Mouse (Mus musculus) left cerebral cortex, postnatal 14 days (tissue): Measurements from ENCODE around the gene Tmem245. TPM values are rescaled to one million over a fixed set of nuclear protein-coding genes. Genes with fewer than 3 reads are reported as not detected.
A peak's percentile ranks its signal among the peaks of the same experiment; 100 is the strongest.

Experiments
- DNase-seq, 2 experiments: peaks; one replicate each; pipeline ENCODE4 v3.0.0; 2021 to 2022; ENCODE audit warnings: low spot score in 2 of 2, mixed read lengths in 1 of 2
- intact Hi-C: fragments of 180-260 bp; cut with DNase I; formaldehyde crosslinking; loops from one replicate; pipeline ENCODE4 v1.15.1; 2025
- total RNA-seq, 2 experiments: library from RNA; stranded (reverse); gene quantifications; 2 replicates each; pipeline ENCODE4 v1.2.3; 2021

Gene Tmem245
- total RNA-seq, 2 experiments from 2014 or later = 35.3 to 39.3 TPM

DNA sequence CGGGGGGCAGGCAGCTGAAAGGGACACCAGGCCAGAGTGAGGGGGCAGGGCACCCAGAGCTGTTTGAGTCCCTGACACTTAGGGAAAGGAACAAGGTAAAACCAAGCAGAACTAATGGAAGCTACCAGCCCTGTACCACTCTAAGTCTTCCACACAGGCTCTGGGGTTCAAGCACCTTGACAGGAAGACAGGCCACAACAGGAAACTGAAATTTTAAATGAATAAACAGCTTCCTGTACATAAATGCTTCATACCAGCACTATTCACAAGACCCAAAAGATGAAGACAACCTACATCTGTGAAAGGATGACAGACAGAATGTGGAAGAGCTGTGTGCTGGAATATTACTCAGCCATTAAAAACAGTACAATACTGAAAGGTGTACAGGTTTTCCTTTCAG lies 11.9 kb downstream of the Tmem245 start:
- intact Hi-C loops = no loop called here
- no peak for DNase-seq

DNA sequence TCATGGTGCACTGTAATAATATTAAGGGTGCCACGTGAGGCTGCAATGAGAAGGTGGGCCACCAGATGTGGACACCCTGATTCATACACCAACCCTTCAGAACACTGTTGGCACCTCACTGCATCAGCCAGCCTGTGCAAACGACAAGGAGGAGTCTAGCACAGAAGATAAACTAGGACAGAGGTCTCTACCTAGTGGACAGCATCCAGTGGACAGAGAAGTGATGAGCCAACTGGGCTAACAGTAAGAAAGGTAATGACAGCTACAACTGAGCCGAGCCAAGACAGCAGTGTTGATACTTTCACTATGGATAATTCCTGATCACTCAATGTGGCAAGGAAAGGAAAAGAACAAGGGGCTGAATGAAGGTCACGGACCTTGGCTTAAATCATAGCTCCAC lies 14.1 kb downstream of the Tmem245 start:
- intact Hi-C loops = no loop called here
- no peak for DNase-seq

DNA sequence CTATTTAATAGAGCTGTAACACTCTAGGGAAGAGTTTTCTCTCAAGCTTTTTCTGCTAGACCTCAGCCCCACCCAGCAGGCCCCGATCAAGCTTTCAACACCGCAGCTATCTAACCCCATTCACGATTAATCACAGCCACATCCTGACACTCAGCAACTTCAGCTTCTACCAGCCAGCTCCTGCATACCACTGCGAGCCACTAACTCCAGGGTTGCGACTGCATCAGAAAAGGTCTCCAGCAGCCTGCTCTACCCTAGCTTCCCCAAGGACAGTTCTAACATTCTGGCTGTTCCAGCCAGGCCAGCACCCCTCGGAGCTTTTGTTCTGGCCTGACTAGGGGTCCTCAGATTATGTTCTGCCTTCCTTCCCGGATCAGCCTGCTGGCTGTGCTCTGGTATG lies 15.1 kb downstream of the Tmem245 start:
- DNase-seq = no peak
- intact Hi-C loops = no loop called here

DNA sequence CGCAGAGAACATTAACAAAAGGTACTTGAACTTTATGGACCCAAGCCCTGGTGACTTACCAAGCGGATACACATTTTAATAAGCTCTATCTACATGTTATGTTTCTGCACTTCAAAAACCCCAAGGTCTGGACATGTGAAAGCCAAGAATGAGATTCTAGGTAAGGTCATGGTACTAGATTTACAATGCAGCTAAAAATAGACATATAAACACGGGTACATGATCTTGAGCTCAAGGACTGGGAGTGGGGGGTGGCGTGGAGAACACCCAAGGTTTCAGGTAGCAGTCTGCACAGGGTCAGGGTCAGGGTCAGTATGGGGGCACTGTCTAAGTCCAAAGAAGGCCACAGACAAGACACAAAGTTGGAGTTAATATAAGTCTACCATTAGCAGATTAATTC lies 16.9 kb downstream of the Tmem245 start:
- intact Hi-C loops = no loop called here

DNA sequence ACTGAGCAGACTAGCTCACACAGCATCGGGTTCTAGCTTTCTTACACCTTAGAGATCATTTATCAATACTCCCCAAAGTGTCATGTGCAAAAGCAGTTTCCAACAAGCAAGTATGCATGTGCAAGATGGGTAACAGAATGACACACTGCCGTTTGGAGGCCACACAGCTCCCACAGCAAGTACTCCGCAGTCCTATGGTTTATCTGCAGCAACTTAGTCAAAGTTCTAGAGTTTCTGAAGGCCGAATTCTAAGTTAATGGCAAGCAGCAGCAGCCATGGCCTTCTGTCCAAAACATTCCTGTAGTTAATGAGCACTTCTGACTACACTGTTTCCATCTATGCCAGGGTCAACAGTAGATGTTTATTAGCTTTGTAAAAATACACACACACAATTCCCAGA lies 20.3 kb downstream of the Tmem245 start:
- no peak for DNase-seq
- intact Hi-C loops = no loop called here

More for the DNA sequence above, 16.9 kb downstream of the Tmem245 start:
- DNase-seq = no peak

DNA sequence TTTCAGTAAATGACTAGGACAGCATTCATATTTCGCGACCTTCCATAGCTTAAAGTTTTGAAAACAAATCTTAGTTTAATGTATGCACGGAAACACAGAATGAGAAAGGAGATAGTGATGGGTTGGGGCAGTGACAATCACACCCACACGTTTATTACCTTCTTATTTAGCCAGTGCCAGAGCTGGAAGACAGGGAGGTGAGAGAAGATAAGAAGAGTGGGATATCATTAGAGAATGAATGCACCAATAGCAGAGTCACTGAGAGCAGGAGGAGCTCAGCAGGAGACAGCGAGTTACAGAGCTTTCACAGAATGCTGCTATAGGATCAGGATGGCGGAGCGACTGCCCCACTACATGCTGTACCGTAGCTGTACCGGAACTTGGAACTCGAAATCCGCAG lies 25.0 kb downstream of the Tmem245 start:
- intact Hi-C loops = no loop called here
- DNase-seq = no peak

DNA sequence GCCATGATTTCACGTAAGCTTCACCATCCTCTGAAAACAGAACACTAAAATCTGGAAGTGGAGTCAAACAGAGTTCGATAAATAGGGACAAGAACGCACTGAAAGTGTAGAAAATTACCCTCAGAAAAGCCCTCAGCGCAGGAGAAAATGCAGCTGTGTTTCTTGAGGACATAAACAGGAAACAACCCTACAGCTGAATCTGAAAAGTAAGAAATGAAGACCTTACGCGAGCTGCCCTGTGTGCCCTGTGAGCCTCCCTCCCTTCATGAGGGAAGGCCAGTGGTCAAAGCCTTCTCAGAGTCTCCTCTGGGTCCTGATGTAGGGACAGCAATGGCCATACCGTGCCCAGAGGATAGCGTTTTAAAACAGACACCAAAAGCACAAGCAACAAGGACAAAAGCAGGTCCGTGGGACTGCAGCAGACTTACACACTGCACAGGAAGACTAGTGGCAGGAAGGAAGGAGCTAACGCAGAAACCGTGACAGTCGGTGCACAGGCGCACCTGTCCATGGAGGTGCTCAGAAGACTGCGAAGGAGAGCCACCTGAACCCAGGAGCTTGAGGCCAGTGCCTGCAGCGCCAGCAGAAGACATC lies 31.4 kb downstream of the Tmem245 start:
- intact Hi-C loops = no loop called here

DNA sequence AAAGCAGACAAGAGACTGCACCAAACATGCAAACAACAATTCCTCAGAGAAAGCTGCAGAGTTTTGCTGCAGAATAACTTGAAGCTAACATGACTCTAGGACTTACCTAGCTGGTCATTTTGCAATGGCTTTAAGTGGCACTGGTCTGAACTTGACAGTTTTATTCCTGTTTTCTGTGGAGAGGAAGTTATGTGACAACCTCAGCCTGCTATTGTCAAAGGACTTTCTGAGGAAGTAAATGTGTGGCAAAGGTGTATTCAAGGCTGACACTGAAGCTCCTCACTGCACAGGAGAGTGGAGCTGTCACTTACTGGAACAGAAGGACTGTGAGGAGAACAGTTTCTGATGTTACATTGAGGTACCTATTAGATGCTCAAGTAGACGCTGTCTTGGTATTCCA lies 32.5 kb downstream of the Tmem245 start:
- intact Hi-C loops = no loop called here
- no peak for DNase-seq

More for the DNA sequence above, 31.4 kb downstream of the Tmem245 start:
- no peak for DNase-seq

DNA sequence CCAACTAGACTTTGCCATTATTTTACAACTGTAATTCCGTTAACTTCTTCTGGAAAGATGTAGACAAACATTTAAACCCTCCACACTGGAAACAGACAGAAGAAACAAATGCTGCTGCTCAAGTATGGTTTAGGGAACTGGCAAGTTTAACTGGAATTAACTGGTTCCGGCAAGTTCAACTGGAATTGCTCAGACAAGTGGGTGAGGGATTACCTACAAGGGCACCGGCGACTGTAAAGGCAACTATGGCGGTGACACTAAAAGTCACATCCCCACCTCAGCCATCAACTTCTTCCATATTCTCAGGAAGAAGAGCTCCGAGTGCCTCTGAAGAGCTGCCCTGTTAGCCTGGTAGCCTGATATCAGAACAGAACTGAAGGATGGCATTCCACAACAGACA lies 32.9 kb downstream of the Tmem245 start:
- intact Hi-C loops = no loop called here

DNA sequence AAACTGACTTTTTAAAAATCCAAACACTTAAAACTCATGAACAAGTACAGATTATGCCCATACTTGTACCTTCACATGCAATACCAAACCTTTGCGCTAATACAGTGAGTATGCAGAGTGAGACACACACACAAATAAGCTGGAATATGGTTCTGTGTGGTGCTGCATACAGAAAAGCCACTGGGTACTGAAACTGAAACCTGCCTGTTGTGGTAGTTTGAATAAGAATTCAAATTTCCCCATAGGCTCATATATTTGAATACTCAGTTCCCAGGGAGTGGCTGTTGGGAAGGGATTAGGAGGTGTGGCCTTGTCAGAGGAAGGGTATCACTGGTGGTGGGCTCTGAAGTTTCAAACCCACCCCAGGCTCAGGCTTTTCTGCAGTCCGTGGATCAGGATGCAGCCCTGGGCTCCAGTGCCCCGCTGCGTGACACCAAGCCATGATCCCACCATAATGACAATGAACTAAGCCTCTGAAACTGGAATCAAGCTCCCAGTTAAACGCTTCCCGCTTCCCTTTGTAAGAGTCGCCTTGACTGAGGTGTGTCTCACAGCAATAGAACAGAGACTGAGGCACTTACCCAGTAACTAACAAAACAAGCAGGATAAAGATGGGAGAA lies 34.7 kb downstream of the Tmem245 start:
- no peak for DNase-seq
- intact Hi-C loops = no loop called here

More for the DNA sequence above, 32.9 kb downstream of the Tmem245 start:
- no peak for DNase-seq

DNA sequence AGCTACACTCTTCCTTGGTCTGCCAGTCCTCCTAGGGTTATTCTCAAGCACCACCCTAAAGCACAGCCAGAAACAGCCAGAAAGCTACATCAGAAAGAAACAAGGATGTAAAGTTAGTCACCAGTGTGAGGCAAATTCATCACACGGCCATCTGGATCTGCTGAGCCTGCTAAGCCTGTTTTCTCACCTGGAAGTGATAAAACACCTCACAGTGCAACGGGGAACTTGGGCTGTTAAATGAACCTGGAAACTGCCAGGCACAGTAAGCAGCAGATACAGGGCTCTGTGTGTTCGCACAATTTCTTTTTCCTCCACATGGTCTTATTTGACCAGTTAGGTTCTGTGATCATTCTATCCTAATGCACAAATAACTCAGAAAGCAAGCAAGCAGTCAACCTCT lies 37.7 kb downstream of the Tmem245 start:
- intact Hi-C loops = no loop called here
- peak in 1 of 2 experiments; percentile 28 for DNase-seq

DNA sequence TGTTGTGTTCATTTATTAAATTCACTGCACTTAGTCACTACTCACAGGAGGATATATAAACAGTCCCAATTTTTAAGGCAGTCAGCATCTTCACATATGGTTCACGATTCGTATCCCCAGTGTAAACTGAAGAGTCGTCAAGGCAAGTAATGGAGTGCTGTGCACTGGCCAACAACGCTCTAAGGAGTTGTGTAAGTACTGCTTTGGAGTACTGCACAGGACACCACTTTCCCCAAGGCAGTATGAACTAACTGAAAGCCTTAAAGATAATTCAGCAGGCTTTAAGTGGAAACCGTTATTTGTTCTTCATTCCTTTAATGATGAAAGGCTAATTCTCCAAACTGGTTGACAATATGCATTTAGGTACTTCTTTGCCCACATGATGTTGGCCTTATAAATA lies 39.6 kb downstream of the Tmem245 start:
- intact Hi-C loops = no loop called here

DNA sequence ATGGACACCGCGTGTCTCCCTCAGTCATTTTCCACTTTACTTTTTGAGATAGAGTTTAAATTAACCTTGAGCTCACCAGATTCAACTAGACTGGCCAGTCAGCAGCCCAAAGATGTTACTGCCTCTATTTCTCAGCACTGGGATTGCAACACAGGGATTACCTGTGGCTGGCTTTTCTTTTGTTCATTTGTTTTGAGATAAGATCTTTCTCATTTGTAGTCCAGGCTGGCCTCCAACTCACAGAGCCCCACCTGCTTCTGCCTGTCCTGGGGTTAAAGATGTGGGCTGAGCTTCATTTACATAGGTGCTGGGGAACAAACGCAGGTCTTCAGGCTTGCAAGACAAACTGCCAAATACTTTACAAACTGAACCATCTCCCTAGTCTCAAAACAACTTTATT lies 40.3 kb downstream of the Tmem245 start:
- intact Hi-C loops = no loop called here

More for the DNA sequence above, 39.6 kb downstream of the Tmem245 start:
- no peak for DNase-seq

DNA sequence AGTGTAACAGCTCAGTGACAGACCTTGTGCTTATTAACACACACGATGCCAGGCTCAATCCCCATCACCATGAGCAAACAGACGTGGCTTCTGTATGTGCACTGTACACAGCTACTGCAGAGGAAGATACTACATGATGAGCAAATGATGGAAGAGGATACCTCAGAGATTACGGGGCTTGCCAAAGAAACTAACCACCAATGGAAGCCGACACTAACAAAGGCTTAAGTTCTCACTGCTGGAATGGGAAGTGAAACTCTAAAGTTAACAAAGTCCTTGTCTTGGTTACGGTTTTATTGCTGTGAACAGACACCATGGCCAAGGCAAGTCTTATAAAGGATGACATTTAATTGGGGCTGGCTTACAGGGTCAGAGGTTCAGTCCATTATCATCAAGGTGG lies 41.7 kb downstream of the Tmem245 start:
- intact Hi-C loops = no loop called here
- DNase-seq = no peak

More for the DNA sequence above, 40.3 kb downstream of the Tmem245 start:
- DNase-seq = no peak

DNA sequence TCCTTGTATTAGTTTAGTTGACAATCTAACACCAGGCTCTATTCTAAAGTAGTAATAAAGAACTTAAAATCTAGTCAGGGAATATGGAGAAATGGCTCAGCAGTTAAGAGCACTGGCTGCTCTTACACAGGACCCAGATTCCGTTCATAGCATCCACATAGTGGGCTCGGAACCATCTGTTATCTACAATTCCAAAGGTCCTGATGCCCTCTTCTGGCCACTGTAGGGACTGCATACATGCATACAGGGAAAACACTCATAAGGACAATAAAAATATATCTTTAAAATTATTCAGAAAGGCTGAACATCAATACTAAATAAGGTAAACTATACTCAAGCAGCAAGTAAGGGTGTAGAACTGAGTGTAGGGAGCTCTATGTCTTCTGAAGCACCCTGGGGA lies 45.6 kb downstream of the Tmem245 start:
- intact Hi-C loops = no loop called here
- DNase-seq = no peak

DNA sequence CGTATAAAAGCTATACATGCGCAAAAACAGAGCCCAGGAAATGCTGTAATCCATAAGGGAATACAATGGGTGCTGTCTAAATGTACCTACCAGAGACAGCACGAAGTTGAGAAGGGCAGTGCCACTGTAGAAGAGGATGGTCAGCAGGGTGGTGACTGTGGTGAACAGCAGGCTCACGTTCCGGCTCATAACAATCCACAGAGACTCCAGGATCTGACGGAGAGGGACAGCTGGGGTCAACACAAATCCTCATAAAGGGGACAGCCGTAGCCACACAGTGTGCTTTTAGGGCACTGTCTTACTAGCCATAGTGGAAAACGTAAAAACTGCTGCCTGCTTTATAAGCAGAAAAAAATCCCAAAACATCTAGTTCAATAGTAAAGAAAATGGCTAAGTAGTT lies 48.0 kb downstream of the Tmem245 start:
- intact Hi-C loops = no loop called here
- DNase-seq = no peak

DNA sequence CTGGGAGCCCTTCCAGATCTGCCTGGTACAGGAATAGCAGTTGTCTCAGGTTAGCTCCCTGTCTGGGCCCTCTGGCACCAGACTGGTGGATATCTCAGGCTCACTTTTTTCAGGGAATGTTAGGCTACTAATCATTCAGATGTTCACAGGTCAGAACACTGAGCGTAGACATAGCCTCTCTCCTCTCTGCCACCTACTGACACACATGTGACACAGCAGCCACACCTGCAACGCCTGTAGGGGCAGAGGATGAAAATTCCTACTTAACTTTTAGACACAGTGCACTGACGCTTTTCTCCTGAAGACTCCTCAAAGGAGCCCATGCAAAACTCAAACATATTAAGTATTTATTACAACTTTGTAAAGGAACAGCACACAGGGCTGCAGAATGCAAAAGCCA lies 49.7 kb downstream of the Tmem245 start:
- intact Hi-C loops = no loop called here

DNA sequence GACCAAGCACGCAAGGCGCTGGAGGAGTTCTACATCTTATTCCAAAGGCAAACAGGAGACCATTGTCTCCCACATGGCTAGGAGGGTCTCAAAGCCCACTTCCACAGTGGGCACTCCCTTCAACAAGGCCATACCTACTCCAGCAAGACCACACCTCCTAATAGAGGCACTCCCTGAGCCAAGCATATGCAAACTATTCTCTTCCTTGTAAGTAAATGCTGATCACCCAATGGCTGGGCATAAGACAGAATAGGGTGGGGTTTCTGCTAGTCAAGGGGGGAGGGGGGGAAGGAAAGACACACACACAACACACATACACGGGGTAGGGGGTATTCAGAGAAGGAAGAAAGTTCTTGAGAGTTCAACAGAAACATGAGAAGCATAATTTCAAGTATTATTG lies 53.0 kb downstream of the Tmem245 start:
- intact Hi-C loops = no loop called here
- DNase-seq = no peak

More for the DNA sequence above, 49.7 kb downstream of the Tmem245 start:
- DNase-seq = no peak

DNA sequence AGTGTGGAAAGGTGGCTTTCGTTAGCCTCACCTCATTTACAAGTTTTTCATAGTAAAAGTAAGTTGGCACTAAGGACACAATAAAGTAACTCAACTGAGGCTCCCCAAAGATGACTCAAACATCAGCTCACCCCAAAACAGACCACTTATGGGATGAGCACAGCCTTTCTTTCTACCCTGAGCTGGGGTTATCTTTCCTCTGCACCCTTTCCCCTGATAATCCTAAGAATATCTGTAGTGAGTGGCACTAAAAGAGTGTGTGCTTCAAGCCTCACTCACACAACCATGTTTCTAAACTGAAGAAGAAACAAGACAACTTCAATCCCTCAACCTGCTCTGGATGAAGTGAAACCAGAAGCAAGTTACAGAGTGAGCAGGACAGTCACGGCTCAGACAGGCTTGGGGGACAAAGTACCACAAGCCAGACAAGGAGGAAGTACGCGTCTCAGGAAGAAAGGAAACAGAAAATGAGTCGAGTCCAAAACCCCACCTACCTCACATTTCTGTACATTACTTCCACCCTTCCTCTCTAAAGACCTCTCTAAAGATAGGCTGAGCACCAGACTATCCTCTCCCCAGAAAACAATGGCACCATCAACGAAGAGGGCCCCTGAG lies 54.6 kb downstream of the Tmem245 start:
- intact Hi-C loops = no loop called here
- no peak for DNase-seq

DNA sequence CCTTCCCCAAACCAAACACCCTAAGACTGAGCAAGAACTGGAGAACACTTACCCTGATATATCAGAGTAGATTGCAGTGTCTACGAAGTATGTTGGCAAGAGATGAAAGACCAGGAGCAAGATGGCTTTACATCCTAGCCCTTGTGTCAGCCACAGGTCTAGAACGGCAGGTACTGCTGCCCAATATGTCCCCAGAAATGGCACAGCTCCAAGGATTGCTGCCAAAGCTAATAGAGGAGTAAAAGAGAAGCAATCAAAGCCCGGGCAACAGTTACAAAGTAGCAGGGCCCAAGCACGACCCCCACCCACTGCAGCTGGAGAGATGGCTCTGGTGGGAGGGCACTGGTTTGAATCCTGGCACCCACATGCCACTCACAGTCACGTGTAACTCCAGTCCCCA lies 58.8 kb downstream of the Tmem245 start:
- intact Hi-C loops = no loop called here
- no peak for DNase-seq

DNA sequence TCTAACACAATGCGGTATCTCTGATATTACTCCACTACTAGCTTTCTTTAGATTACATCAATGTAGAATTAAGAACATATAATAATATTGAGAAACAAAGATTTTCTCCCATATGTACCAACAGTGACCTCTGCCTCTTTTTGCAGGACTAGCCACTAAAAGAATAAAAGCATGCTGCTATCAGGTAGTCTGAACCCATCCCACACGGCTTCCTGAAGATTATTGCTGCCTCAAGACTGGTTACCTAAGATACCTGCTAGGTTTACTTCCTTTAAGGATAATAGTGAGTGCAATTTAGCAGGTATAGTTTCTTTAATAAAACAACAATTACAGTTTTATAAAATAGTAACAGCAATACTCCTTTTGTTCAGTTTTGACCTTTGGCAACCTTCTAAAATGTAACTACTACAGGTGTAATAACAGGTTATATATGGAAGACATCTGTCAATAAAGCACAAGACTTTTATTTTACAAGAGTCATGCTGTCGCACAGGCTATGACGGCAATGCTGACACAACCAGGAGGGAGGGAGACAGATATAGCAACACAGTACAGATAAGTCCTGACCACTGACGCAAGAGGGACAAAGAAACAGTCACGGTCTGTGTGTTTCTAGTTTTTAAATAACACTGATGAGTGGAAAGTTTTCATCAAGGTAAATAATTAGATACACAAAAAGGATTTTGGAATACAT lies 60.8 kb downstream of the Tmem245 start:
- intact Hi-C loops = no loop called here

More for the DNA sequence above, 60.8 kb downstream of the Tmem245 start:
- no peak for DNase-seq
